Mouse (Mus musculus) kidney, embryonic 15.5 days (tissue): ENCODE measurements around the gene Oas1f. TPM values are rescaled to one million over a fixed set of nuclear protein-coding genes. Genes with fewer than 3 reads are reported as not detected.
"Not testable (repeated sequence)": the region's sequence is repeated elsewhere in the genome, so short reads cannot be mapped to it uniquely, and the experiment has no call there.

ENCODE experiments used
- ATAC-seq: fragments of 200-750 bp; cut with Nextera tagmentation; replicated peaks from 2 replicates; pipeline ENCODE4 v1.8.0; 2017; ENCODE audit warnings: moderate TSS enrichment; ENCODE audit not compliant: low FRiP score
- H3K27ac ChIP-seq: fragments of 300-500 bp; sonication (generic); 2 replicates; pipeline ENCODE4 v1.5.1; 2015; ENCODE audit warnings: mild to moderate bottlenecking, inconsistent platforms
- H3K27me3 ChIP-seq: fragments of 300-500 bp; sonication (generic); 2 replicates; pipeline ENCODE4 v1.6.1; 2015; ENCODE audit warnings: inconsistent platforms
- H3K36me3 ChIP-seq: fragments of 300-500 bp; sonication (generic); 2 replicates; pipeline ENCODE4 v1.6.1; 2015; ENCODE audit warnings: inconsistent platforms
- H3K4me1 ChIP-seq: fragments of 300-500 bp; sonication (generic); 2 replicates; pipeline ENCODE4 v1.6.1; 2015; ENCODE audit warnings: inconsistent platforms
- H3K4me2 ChIP-seq: fragments of 300-500 bp; sonication (generic); 2 replicates; pipeline ENCODE4 v1.6.1; 2015; ENCODE audit warnings: moderate library complexity, mild to moderate bottlenecking, inconsistent platforms
- H3K4me3 ChIP-seq: fragments of 300-500 bp; sonication (generic); replicated peaks from 2 replicates; pipeline ENCODE4 v1.5.1; 2015; ENCODE audit warnings: mild to moderate bottlenecking, inconsistent platforms
- H3K9ac ChIP-seq: fragments of 300-500 bp; sonication (generic); 2 replicates; pipeline ENCODE4 v1.6.1; 2015; ENCODE audit warnings: mild to moderate bottlenecking, inconsistent platforms
- H3K9me3 ChIP-seq: fragments of 300-500 bp; sonication (generic); replicated peaks from 2 replicates; pipeline ENCODE4 v1.6.1; 2016; ENCODE audit warnings: inconsistent platforms
- WGBS: fragments of 180-500 bp; shearing (Covaris S2); methylation state at CpG from one replicate; pipeline ENCODE4 v1.1.7; 2015; ENCODE audit warnings: mixed read lengths; 5-methylcytosine and 5-hydroxymethylcytosine counted together
- polyA plus RNA-seq: library from polyadenylated mRNA; unstranded; fragments of >200 nt; fragmentation: Nextera tagmentation; extraction: Ambion mirVana; gene quantifications from 2 replicates; pipeline ENCODE4 v1.2.1, GENCODE M21; 2015

The Oas1f gene
- polyA plus RNA-seq, 1 experiment from 2014 or later, result not detected

GRCm38 (mm10) chr5:120876839-120877238 is 29.7 kb downstream of the Oas1f start:
- not testable (repeated sequence) for H3K4me2 ChIP-seq, H3K9ac ChIP-seq, H3K4me1 ChIP-seq, H3K27ac ChIP-seq, ATAC-seq, H3K4me3 ChIP-seq, H3K36me3 ChIP-seq, H3K9me3 ChIP-seq, H3K27me3 ChIP-seq
- WGBS, result 70% methylated on average over 2 of the region's 3 CpGs

GRCm38 (mm10) chr5:120877407-120877806 is 30.2 kb downstream of the Oas1f start:
- not testable (repeated sequence) for H3K9ac ChIP-seq, H3K4me2 ChIP-seq, H3K9me3 ChIP-seq, H3K27me3 ChIP-seq, ATAC-seq, H3K36me3 ChIP-seq, H3K4me1 ChIP-seq, H3K4me3 ChIP-seq, H3K27ac ChIP-seq
- WGBS, result 89% methylated on average over 2 of the region's 2 CpGs

- not testable (repeated sequence) for H3K9ac ChIP-seq, H3K9me3 ChIP-seq, H3K27ac ChIP-seq, H3K27me3 ChIP-seq, H3K4me2 ChIP-seq, H3K4me1 ChIP-seq, H3K36me3 ChIP-seq, H3K4me3 ChIP-seq, ATAC-seq
- 62% methylated on average over 2 of the region's 2 CpGs for WGBS
Measured at GRCm38 (mm10) chr5:120878803-120879202, 31.6 kb downstream of the Oas1f start.

- H3K9ac ChIP-seq, H3K27ac ChIP-seq, H3K9me3 ChIP-seq, ATAC-seq, H3K4me3 ChIP-seq, H3K27me3 ChIP-seq, H3K4me2 ChIP-seq, H3K4me1 ChIP-seq, H3K36me3 ChIP-seq: not testable (repeated sequence)
- 94% methylated on average over 6 of the region's 6 CpGs for WGBS
Measured at GRCm38 (mm10) chr5:120881681-120882080, 34.5 kb downstream of the Oas1f start.

- not testable (repeated sequence) for H3K9ac ChIP-seq, H3K36me3 ChIP-seq, H3K9me3 ChIP-seq, H3K4me1 ChIP-seq, H3K4me2 ChIP-seq, H3K4me3 ChIP-seq, ATAC-seq, H3K27ac ChIP-seq, H3K27me3 ChIP-seq
- WGBS, result 22% methylated on average over 6 of the region's 9 CpGs
Measured at GRCm38 (mm10) chr5:120887413-120887812, 40.2 kb downstream of the Oas1f start, which contains the start of gene Oas1g. TSS of gene Oas1g (minus strand) at chr5:120887613.

- Histone ChIP-seq H3K4me1 (no peaks in the 10 kb centered on the region), H3K36me3 (no peaks in the 10 kb centered on the region), H3K4me2 (no peak overlapping the region), H3K27me3 (no peaks in the 10 kb centered on the region), H3K27ac (no peak overlapping the region), H3K4me3 (no peak overlapping the region), H3K9me3 (no peaks in the 10 kb centered on the region), H3K9ac (no peak overlapping the region)
- no peak for ATAC-seq
- WGBS, result 58% methylated on average over 6 of the region's 6 CpGs
Measured at GRCm38 (mm10) chr5:120887831-120888230, 40.7 kb downstream of the Oas1f start.

- not testable (repeated sequence) for ATAC-seq, H3K4me1 ChIP-seq
- WGBS, result 50% methylated on average over 4 of the region's 4 CpGs
Measured at GRCm38 (mm10) chr5:120888294-120888815, 41.2 kb downstream of the Oas1f start.

GRCm38 (mm10) chr5:120890026-120890425 is 42.9 kb downstream of the Oas1f start:
- no peaks in the 10 kb centered on the region for H3K4me1 ChIP-seq
- no peaks in the 10 kb centered on the region for H3K9me3 ChIP-seq
- 86% methylated on average over 2 of the region's 2 CpGs for WGBS
- H3K27me3 ChIP-seq, result no peaks in the 10 kb centered on the region
- no peak overlapping the region for H3K9ac ChIP-seq
- no peak overlapping the region for H3K4me3 ChIP-seq
- no peaks in the 10 kb centered on the region for H3K36me3 ChIP-seq
- no peak overlapping the region for H3K27ac ChIP-seq
- H3K4me2 ChIP-seq, result no peak overlapping the region
- ATAC-seq, result no peak

More at GRCm38 (mm10) chr5:120888294-120888815, 41.2 kb downstream of the Oas1f start:
- H3K9me3 ChIP-seq, H3K9ac ChIP-seq, H3K27ac ChIP-seq, H3K27me3 ChIP-seq, H3K4me2 ChIP-seq, H3K4me3 ChIP-seq, H3K36me3 ChIP-seq: not testable (repeated sequence)

GRCm38 (mm10) chr5:120890991-120891390 is 43.8 kb downstream of the Oas1f start:
- Histone ChIP-seq H3K9ac (no peak overlapping the region), H3K27me3 (no peaks in the 10 kb centered on the region), H3K36me3 (no peaks in the 10 kb centered on the region), H3K4me3 (no peak overlapping the region), H3K4me1 (no peaks in the 10 kb centered on the region), H3K4me2 (no peak overlapping the region), H3K27ac (no peak overlapping the region), H3K9me3 (no peaks in the 10 kb centered on the region)
- no peak for ATAC-seq
- 63% methylated on average over 3 of the region's 3 CpGs for WGBS

- 81% methylated on average over 2 of the region's 2 CpGs for WGBS
- H3K9ac ChIP-seq, H3K4me2 ChIP-seq, H3K9me3 ChIP-seq, ATAC-seq, H3K4me3 ChIP-seq, H3K36me3 ChIP-seq, H3K27me3 ChIP-seq, H3K4me1 ChIP-seq, H3K27ac ChIP-seq: not testable (repeated sequence)
Measured at GRCm38 (mm10) chr5:120891566-120892242, 44.5 kb downstream of the Oas1f start.

GRCm38 (mm10) chr5:120892243-120892660 is 45.1 kb downstream of the Oas1f start:
- no peak overlapping the region for H3K9ac ChIP-seq
- no peak overlapping the region for H3K4me3 ChIP-seq
- 35% methylated on average over 2 of the region's 2 CpGs for WGBS
- no peaks in the 10 kb centered on the region for H3K4me1 ChIP-seq
- ATAC-seq, result no peak
- no peak overlapping the region for H3K4me2 ChIP-seq
- H3K9me3 ChIP-seq, result no peaks in the 10 kb centered on the region
- no peaks in the 10 kb centered on the region for H3K27me3 ChIP-seq
- H3K36me3 ChIP-seq, result no peaks in the 10 kb centered on the region
- no peak overlapping the region for H3K27ac ChIP-seq

GRCm38 (mm10) chr5:120893866-120894265 is 46.7 kb downstream of the Oas1f start:
- 93% methylated on average over 4 of the region's 4 CpGs for WGBS
- H3K36me3 ChIP-seq, H3K9ac ChIP-seq, H3K4me2 ChIP-seq, ATAC-seq, H3K4me3 ChIP-seq, H3K27me3 ChIP-seq, H3K4me1 ChIP-seq, H3K27ac ChIP-seq, H3K9me3 ChIP-seq: not testable (repeated sequence)

GRCm38 (mm10) chr5:120894692-120895091 is 47.5 kb downstream of the Oas1f start:
- H3K4me3 ChIP-seq, ATAC-seq, H3K4me1 ChIP-seq, H3K27ac ChIP-seq, H3K9me3 ChIP-seq, H3K9ac ChIP-seq, H3K4me2 ChIP-seq, H3K36me3 ChIP-seq, H3K27me3 ChIP-seq: not testable (repeated sequence)
- WGBS, result 78% methylated on average over 2 of the region's 2 CpGs
